Mouse (Mus musculus): ENCODE results near the gene Ncapg2. TPM values are rescaled to one million over a fixed set of nuclear protein-coding genes. Genes with fewer than 3 reads are reported as not detected.
A peak's percentile ranks its signal among the peaks of the same experiment; 100 is the strongest.

Ncapg2 gene
- polyA plus RNA-seq, 1 experiment from 2014 or later: 7.8 TPM

DNA sequence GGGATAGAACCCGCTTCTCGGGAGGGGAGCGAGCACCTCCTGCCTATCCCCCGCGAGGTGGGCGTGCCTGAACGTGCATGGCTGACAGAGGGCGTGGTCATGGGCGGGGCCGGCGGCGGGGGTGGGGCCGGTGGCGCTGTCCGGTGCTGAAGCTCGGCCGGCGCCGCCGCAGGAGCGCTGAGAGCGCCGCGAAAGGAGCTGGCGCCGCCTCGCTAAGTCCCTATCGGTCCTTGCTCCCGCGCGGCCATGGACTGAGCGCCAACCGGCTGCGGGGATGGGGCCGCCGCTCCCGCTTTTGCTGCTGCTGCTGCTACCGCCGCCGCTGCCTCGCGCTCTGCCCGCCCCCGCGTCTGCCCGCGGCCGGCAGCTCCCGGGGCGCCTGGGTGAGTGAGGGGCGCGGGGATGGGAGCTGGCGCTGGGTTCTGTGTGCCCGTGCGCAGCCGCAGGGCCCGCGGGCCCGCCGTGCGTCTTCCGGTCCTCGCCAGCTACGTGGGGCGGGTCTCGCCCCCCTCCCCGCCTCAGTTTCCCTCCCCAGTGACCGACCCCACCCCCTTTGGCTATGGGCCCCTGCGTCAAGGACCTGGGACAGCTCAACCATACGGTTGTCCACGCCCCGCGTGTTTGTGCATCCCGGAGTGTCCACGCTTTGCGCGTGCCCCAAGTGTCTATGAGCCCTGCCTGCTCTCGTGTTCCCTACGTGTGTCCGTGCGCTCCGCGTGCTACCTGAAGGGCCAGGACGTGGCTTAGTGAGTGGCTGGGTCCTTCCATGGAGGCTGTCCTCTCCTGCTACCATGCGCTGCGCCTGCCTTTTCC lies 80.6 kb downstream of the Ncapg2 start, which contains the start of gene Ptprn2:
Ptprn2 (plus strand) TSS at position 130 of the 813 bp plus-strand sequence.
- Histone ChIP-seq H3K36me3 (ENCODE audit: control insufficient read depth, insufficient read depth, low read length) (no peaks in the 10 kb centered on the region), H3K4me1 (replicated peaks; ENCODE audit: control insufficient read depth, insufficient read depth) (peaks cover 2% of the 10 kb centered on the region; the same call in 1 of the 2 replicates), H3K4me3 (ENCODE audit: low read depth, low read length) (peak within 1 kb of the TSS; percentile 54), H3K27ac (replicated peaks) (peak within 1 kb of the TSS; percentile 58), H3K9ac (ENCODE audit: low read length) (peak within 1 kb of the TSS; percentile 43), H3K4me2 (replicated peaks; ENCODE audit: low read depth) (peak within 1 kb of the TSS; percentile 91), H3K27me3 (ENCODE audit: control insufficient read depth, insufficient read depth, low read length) (no peaks in the 10 kb centered on the region), H3K9me3 (ENCODE audit: control insufficient read depth, low read length) (no peaks in the 10 kb centered on the region)
- ATAC-seq (ENCODE audit: low FRiP score, low TSS enrichment): peak; percentile 88
- no peak for TF ChIP-seq EP300 (optimal IDR thresholded peaks at IDR 0.05)
- peak; percentile 15; the same call in 1 of the 2 replicates for TF ChIP-seq CTCF (IDR thresholded peaks at IDR 0.05; ENCODE audit: low read depth)
- under 1% methylated on average over 64 of the region's 86 CpGs for WGBS
- DNase-seq (ENCODE audit: low spot score): peak; percentile 92

DNA sequence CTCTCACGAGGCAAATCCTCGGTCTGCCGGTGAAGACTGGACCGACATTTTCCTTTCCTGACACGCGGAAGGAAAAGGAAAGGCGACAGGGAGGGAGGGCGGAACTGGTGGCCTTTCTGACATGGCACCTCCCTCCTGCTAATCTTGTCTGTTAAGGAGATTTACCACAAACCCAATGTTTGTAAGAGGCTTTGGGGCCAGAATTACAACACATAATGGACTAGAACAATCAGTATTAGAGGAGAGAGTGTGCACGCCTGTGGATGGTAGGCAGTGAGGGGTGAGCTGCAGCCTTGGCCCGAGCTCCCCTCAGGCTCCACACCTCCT lies 81.2 kb downstream of the Ncapg2 start:
- TF ChIP-seq EP300 (optimal IDR thresholded peaks at IDR 0.05) (no peak), CTCF (IDR thresholded peaks at IDR 0.05; ENCODE audit: low read depth) (no peak)
- DNase-seq (ENCODE audit: low spot score) (no peak), ATAC-seq (ENCODE audit: low FRiP score, low TSS enrichment) (peak; percentile 14)
- Histone ChIP-seq H3K9me3 (ENCODE audit: control insufficient read depth, low read length) (no peaks in the 10 kb centered on the region), H3K4me2 (replicated peaks; ENCODE audit: low read depth) (peak overlapping the region; percentile 91), H3K36me3 (ENCODE audit: control insufficient read depth, insufficient read depth, low read length) (no peaks in the 10 kb centered on the region), H3K9ac (ENCODE audit: low read length) (peak overlapping the region; percentile 43; the same call in 1 of the 2 replicates), H3K4me3 (ENCODE audit: low read depth, low read length) (peak overlapping the region; percentile 54), H3K27ac (replicated peaks) (peak overlapping the region; percentile 58), H3K27me3 (ENCODE audit: control insufficient read depth, insufficient read depth, low read length) (no peaks in the 10 kb centered on the region), H3K4me1 (replicated peaks; ENCODE audit: control insufficient read depth, insufficient read depth) (peaks cover 2% of the 10 kb centered on the region; the same call in 1 of the 2 replicates)
- WGBS: 9% methylated on average over 7 of the region's 10 CpGs

DNA sequence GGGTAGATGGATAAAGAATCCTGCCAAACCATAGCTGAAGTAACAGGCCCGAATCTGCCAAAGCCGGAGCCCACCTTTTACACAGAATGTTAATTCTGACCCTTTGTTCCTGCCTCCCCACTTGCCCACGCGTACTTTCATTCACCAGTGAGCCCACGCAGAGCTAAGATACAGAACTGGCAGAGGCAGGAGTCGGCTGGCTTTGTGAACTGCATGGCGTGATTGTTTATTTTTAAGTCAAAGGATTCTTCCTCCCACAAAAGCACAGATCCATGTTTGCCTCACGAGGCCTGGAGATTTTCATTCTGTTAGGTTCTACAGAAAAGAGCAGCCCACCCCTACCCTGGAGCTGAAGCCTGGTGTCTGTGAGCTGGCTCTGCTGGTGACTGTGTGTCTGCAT lies 83.6 kb downstream of the Ncapg2 start:
- Histone ChIP-seq H3K4me1 (replicated peaks; ENCODE audit: control insufficient read depth, insufficient read depth) (peaks cover 2% of the 10 kb centered on the region; the same call in 1 of the 2 replicates), H3K4me3 (ENCODE audit: low read depth, low read length) (no peak overlapping the region), H3K36me3 (ENCODE audit: control insufficient read depth, insufficient read depth, low read length) (no peaks in the 10 kb centered on the region), H3K27ac (replicated peaks) (no peak overlapping the region), H3K4me2 (replicated peaks; ENCODE audit: low read depth) (no peak overlapping the region), H3K27me3 (ENCODE audit: control insufficient read depth, insufficient read depth, low read length) (no peaks in the 10 kb centered on the region), H3K9ac (ENCODE audit: low read length) (no peak overlapping the region), H3K9me3 (ENCODE audit: control insufficient read depth, low read length) (no peaks in the 10 kb centered on the region)
- no peak for DNase-seq (ENCODE audit: low spot score)
- WGBS: 47% methylated on average over 8 of the region's 8 CpGs
- no peak for ATAC-seq (ENCODE audit: low FRiP score, low TSS enrichment)
- TF ChIP-seq EP300 (optimal IDR thresholded peaks at IDR 0.05) (no peak), CTCF (IDR thresholded peaks at IDR 0.05; ENCODE audit: low read depth) (no peak)

DNA sequence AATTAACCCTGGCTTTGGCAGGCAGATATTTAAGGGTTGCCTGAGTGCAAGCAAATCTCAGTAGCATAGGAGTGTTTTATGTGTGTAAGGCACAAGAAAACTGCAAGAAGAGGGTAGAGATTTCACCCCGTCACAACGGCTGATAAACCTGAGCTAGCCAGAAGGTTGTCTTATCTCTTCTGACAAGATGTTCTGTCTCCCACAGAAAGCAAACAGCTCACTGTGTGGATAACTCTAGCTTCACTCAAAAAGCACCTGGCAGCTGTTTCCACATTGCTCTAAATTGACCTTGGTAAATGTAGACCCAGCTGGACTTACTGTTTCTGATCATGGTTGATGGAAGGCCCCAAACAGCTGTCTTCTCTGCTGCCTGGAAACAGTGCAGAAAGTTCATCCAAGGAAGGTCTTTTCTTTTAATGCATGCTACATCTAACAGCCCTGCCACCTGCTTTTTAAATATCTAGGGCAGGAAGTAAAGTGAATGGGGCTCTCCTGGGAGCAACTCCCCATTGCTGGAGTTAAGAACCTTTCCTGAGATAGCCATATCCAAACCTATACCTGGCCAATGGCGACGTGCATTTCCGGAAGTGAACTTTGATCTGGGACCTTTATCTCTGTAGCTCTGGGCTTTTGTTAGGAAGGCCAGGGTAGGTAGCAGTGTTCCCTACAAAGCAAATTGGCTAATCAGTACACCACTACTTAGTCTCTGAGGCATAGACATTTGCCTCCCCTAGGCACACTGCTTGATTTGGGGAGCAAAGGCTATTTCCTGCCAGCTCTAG lies 85.6 kb downstream of the Ncapg2 start:
- no peak overlapping the region for H3K4me3 ChIP-seq (ENCODE audit: low read depth, low read length)
- TF ChIP-seq CTCF (IDR thresholded peaks at IDR 0.05; ENCODE audit: low read depth): no peak
- DNase-seq (ENCODE audit: low spot score) (peak; percentile 60), ATAC-seq (ENCODE audit: low FRiP score, low TSS enrichment) (peak; percentile 67)
- H3K4me2 ChIP-seq (replicated peaks; ENCODE audit: low read depth): no peak overlapping the region
- H3K27me3 ChIP-seq (ENCODE audit: control insufficient read depth, insufficient read depth, low read length): no peaks in the 10 kb centered on the region
- no peak overlapping the region for H3K9ac ChIP-seq (ENCODE audit: low read length)
- no peak overlapping the region for H3K27ac ChIP-seq (replicated peaks)
- 58% methylated on average over 5 of the region's 5 CpGs for WGBS
- H3K36me3 ChIP-seq (ENCODE audit: control insufficient read depth, insufficient read depth, low read length): no peaks in the 10 kb centered on the region
- H3K4me1 ChIP-seq (replicated peaks; ENCODE audit: control insufficient read depth, insufficient read depth): peaks cover 2% of the 10 kb centered on the region; the same call in 1 of the 2 replicates
- H3K9me3 ChIP-seq (ENCODE audit: control insufficient read depth, low read length): no peaks in the 10 kb centered on the region

- Histone ChIP-seq H3K4me3 (ENCODE audit: low read depth, low read length) (no peak overlapping the region), H3K4me2 (replicated peaks; ENCODE audit: low read depth) (no peak overlapping the region), H3K4me1 (replicated peaks; ENCODE audit: control insufficient read depth, insufficient read depth) (no peaks in the 10 kb centered on the region), H3K36me3 (ENCODE audit: control insufficient read depth, insufficient read depth, low read length) (no peaks in the 10 kb centered on the region), H3K9me3 (ENCODE audit: control insufficient read depth, low read length) (no peaks in the 10 kb centered on the region), H3K27me3 (ENCODE audit: control insufficient read depth, insufficient read depth, low read length) (no peaks in the 10 kb centered on the region), H3K27ac (replicated peaks) (no peak overlapping the region), H3K9ac (ENCODE audit: low read length) (no peak overlapping the region)
- DNase-seq (ENCODE audit: low spot score): no peak
- no peak for TF ChIP-seq CTCF (IDR thresholded peaks at IDR 0.05; ENCODE audit: low read depth)
- no peak for TF ChIP-seq EP300 (optimal IDR thresholded peaks at IDR 0.05)
- no peak for ATAC-seq (ENCODE audit: low FRiP score, low TSS enrichment)
Observed at GRCm38 (mm10) chr12:116498666-116499065, 93.5 kb downstream of the Ncapg2 start.
